Mouse (Mus musculus): ENCODE measurements around the gene Smn1.
"Not testable (repeated sequence)": the region's sequence is repeated elsewhere in the genome, so short reads cannot be mapped to it uniquely, and the experiment has no call there.

The Smn1 gene

GRCm38 (mm10) chr13:100124423-100125257 is at the start of gene Smn1:
Smn1 (plus strand) TSS chr13:100124852.
- peak; percentile 88 to 91 for DNase-seq (ENCODE audit: low spot score in 2 of 2)

- no peak for DNase-seq (ENCODE audit: low spot score in 2 of 2)
These were observed 25.8 kb upstream of the Smn1 start for GRCm38 (mm10) chr13:100098808-100099207.

GRCm38 (mm10) chr13:100103052-100103658 is 21.5 kb upstream of the Smn1 start:
- no peak for DNase-seq (ENCODE audit: low spot score in 2 of 2)

GRCm38 (mm10) chr13:100103748-100104254 is 20.9 kb upstream of the Smn1 start, which contains the start of gene Bdp1:
Bdp1 (minus strand) TSS chr13:100104070.
- peak; percentile 94 to 95 for DNase-seq (ENCODE audit: low spot score in 2 of 2)

- peak; percentile 78 to 80 for DNase-seq (ENCODE audit: low spot score in 2 of 2)
These were observed 16.8 kb upstream of the Smn1 start, which contains the start of gene Serf1 for GRCm38 (mm10) chr13:100107652-100108472. Serf1 (plus strand) TSS chr13:100108012.

GRCm38 (mm10) chr13:100112218-100112972 is 12.3 kb upstream of the Smn1 start:
- no peak for DNase-seq (ENCODE audit: low spot score in 2 of 2)

- DNase-seq (ENCODE audit: low spot score in 2 of 2), result no peak
These were observed 682 bp upstream of the Smn1 start for GRCm38 (mm10) chr13:100123970-100124369.

GRCm38 (mm10) chr13:100125258-100125643 is 599 bp downstream of the Smn1 start:
- DNase-seq (ENCODE audit: low spot score in 2 of 2), result no peak

- DNase-seq (ENCODE audit: low spot score in 2 of 2), result no peak
These were observed 17.1 kb downstream of the Smn1 start for GRCm38 (mm10) chr13:100141646-100142314.

GRCm38 (mm10) chr13:100152659-100153058 is 28.0 kb downstream of the Smn1 start:
- peak; percentile 2 to 4 for DNase-seq (ENCODE audit: low spot score in 2 of 2)

GRCm38 (mm10) chr13:100156624-100157023 is 32.0 kb downstream of the Smn1 start:
- no peak for DNase-seq (ENCODE audit: low spot score in 2 of 2)

- DNase-seq (ENCODE audit: low spot score in 2 of 2), result not testable (repeated sequence)
These were observed 36.7 kb downstream of the Smn1 start for GRCm38 (mm10) chr13:100161171-100161870.

- not testable (repeated sequence) for DNase-seq (ENCODE audit: low spot score in 2 of 2)
These were observed 37.8 kb downstream of the Smn1 start for GRCm38 (mm10) chr13:100162467-100162866.

GRCm38 (mm10) chr13:100166378-100166777 is 41.7 kb downstream of the Smn1 start:
- not testable (repeated sequence) for DNase-seq (ENCODE audit: low spot score in 2 of 2)

GRCm38 (mm10) chr13:100174360-100174759 is 49.7 kb downstream of the Smn1 start:
- not testable (repeated sequence) for DNase-seq (ENCODE audit: low spot score in 2 of 2)

GRCm38 (mm10) chr13:100183111-100183510 is 58.5 kb downstream of the Smn1 start:
- not testable (repeated sequence) for DNase-seq (ENCODE audit: low spot score in 2 of 2)
